Mouse (Mus musculus) lung, postnatal 0 days (tissue): ENCODE results near the gene Dusp14. TPM values are rescaled to one million over a fixed set of nuclear protein-coding genes. Genes with fewer than 3 reads are reported as not detected.

Experiments
- ATAC-seq: fragments of 200-750 bp; cut with Nextera tagmentation; 2 replicates; pipeline ENCODE4 v1.8.0; 2017; ENCODE audit warnings: moderate library complexity
- DNase-seq: peaks from one replicate; pipeline ENCODE4 v3.0.0-alpha.2; 2016; ENCODE audit warnings: low spot score
- H3K27ac ChIP-seq: fragments of 300-500 bp; sonication (generic); 2 replicates; pipeline ENCODE4 v1.5.1; 2014; ENCODE audit warnings: antibody characterized with exemption, mild to moderate bottlenecking, low read length, mixed read lengths
- H3K27me3 ChIP-seq: fragments of 300-500 bp; sonication (generic); replicated peaks from 2 replicates; pipeline ENCODE4 v1.6.1; 2014; ENCODE audit warnings: low read length, mixed read lengths; ENCODE audit not compliant: insufficient read depth
- H3K36me3 ChIP-seq: fragments of 300-500 bp; sonication (generic); 2 replicates; pipeline ENCODE4 v1.6.1; 2014; ENCODE audit warnings: low read length, mixed read lengths; ENCODE audit not compliant: insufficient read depth
- H3K4me1 ChIP-seq: fragments of 300-500 bp; sonication (generic); 2 replicates; pipeline ENCODE4 v1.6.1; 2014; ENCODE audit warnings: antibody characterized with exemption, low read depth, low read length, mixed read lengths; ENCODE audit not compliant: insufficient read depth
- H3K4me2 ChIP-seq: fragments of 300-500 bp; sonication (generic); replicated peaks from 2 replicates; pipeline ENCODE4 v1.6.1; 2014; ENCODE audit warnings: low read depth, mild to moderate bottlenecking, low read length, moderate library complexity, mixed read lengths
- H3K4me3 ChIP-seq: fragments of 300-500 bp; sonication (generic); 2 replicates; pipeline ENCODE4 v1.5.1; 2014; ENCODE audit warnings: low read depth, low read length
- H3K9ac ChIP-seq: fragments of 300-500 bp; sonication (generic); replicated peaks from 2 replicates; pipeline ENCODE4 v1.6.1; 2014; ENCODE audit warnings: low read depth, mild to moderate bottlenecking
- H3K9me3 ChIP-seq: fragments of 300-500 bp; sonication (generic); 2 replicates; pipeline ENCODE4 v1.6.1; 2016; ENCODE audit warnings: low read length, mixed read lengths
- CTCF ChIP-seq: IDR thresholded peaks from 2 replicates; pipeline ENCODE4 v1.5.1; 2016; ENCODE audit warnings: antibody characterized with exemption, mild to moderate bottlenecking
- EP300 ChIP-seq: IDR thresholded peaks from 2 replicates; pipeline ENCODE4 v1.6.1; 2016; ENCODE audit warnings: antibody characterized with exemption, mild to moderate bottlenecking, control low read depth
- WGBS: fragments of 180-500 bp; shearing (Covaris S2); extraction: QIAGEN DNeasy Blood & Tissue Kit; methylation state at CpG from one replicate; pipeline ENCODE4 v1.1.7; 2014; 5-methylcytosine and 5-hydroxymethylcytosine counted together
- polyA plus RNA-seq: library from polyadenylated mRNA; unstranded; fragments of >200 nt; fragmentation: Nextera tagmentation; extraction: Ambion mirVana; gene quantifications from 2 replicates; pipeline ENCODE4 v1.2.1, GENCODE M21; 2015

The Dusp14 gene
- polyA plus RNA-seq, 1 experiment from 2014 or later, result 66.7 TPM

GRCm38 (mm10) chr11:84048411-84048810 lies 20.6 kb downstream of the Dusp14 start:
- no peaks in the 10 kb centered on the region for H3K4me1 ChIP-seq
- no peaks in the 10 kb centered on the region for H3K36me3 ChIP-seq
- ATAC-seq, result no peak
- no peak overlapping the region for H3K9ac ChIP-seq
- TF ChIP-seq EP300, result no peak
- TF ChIP-seq CTCF, result no peak
- 65% methylated on average over 10 of the region's 10 CpGs for WGBS
- H3K9me3 ChIP-seq, result no peaks in the 10 kb centered on the region
- no peak overlapping the region for H3K4me3 ChIP-seq
- no peak overlapping the region for H3K4me2 ChIP-seq
- H3K27ac ChIP-seq, result no peak overlapping the region
- no peaks in the 10 kb centered on the region for H3K27me3 ChIP-seq
- DNase-seq, result no peak

- no peaks in the 10 kb centered on the region for H3K27me3 ChIP-seq
- no peak overlapping the region for H3K4me2 ChIP-seq
- ATAC-seq (no peak; the same call in 1 of the 2 replicates), DNase-seq (no peak)
- no peak overlapping the region for H3K27ac ChIP-seq
- no peaks in the 10 kb centered on the region for H3K9me3 ChIP-seq
- H3K4me3 ChIP-seq, result no peak overlapping the region
- H3K4me1 ChIP-seq, result no peaks in the 10 kb centered on the region
- no peaks in the 10 kb centered on the region for H3K36me3 ChIP-seq
- H3K9ac ChIP-seq, result no peak overlapping the region
- 47% methylated on average over 4 of the region's 4 CpGs for WGBS
- TF ChIP-seq EP300 (no peak), CTCF (no peak)
Measured at GRCm38 (mm10) chr11:84047270-84047669, 21.8 kb downstream of the Dusp14 start.

- no peak overlapping the region for H3K4me3 ChIP-seq
- H3K9ac ChIP-seq, result no peak overlapping the region
- WGBS, result 25% methylated on average over 1 of the region's 1 CpGs
- DNase-seq (no peak), ATAC-seq (no peak)
- H3K4me2 ChIP-seq, result no peak overlapping the region
- no peaks in the 10 kb centered on the region for H3K27me3 ChIP-seq
- no peak overlapping the region for H3K27ac ChIP-seq
- peaks cover 12% of the 10 kb centered on the region; the same call in 1 of the 2 replicates for H3K36me3 ChIP-seq
- H3K9me3 ChIP-seq, result no peaks in the 10 kb centered on the region
- no peak for TF ChIP-seq EP300
- no peak for TF ChIP-seq CTCF
- H3K4me1 ChIP-seq, result no peaks in the 10 kb centered on the region
Measured at GRCm38 (mm10) chr11:84044988-84045387, 24.1 kb downstream of the Dusp14 start.

- Histone ChIP-seq H3K27me3 (no peaks in the 10 kb centered on the region), H3K27ac (no peak overlapping the region), H3K4me3 (no peak overlapping the region), H3K4me1 (no peaks in the 10 kb centered on the region), H3K9ac (no peak overlapping the region), H3K9me3 (no peaks in the 10 kb centered on the region), H3K36me3 (peaks cover 12% of the 10 kb centered on the region; the same call in 1 of the 2 replicates), H3K4me2 (no peak overlapping the region)
- no peak for TF ChIP-seq EP300
- no peak for TF ChIP-seq CTCF
- DNase-seq (no peak), ATAC-seq (peak; percentile 57)
- WGBS, result 60% methylated on average over 14 of the region's 14 CpGs
Measured at GRCm38 (mm10) chr11:84042808-84043762, 26.0 kb downstream of the Dusp14 start.

- peak; percentile 61 for ATAC-seq
- WGBS, result 57% methylated on average over 6 of the region's 6 CpGs
- no peak for DNase-seq
- Histone ChIP-seq H3K4me2 (no peak overlapping the region), H3K4me1 (no peaks in the 10 kb centered on the region), H3K27me3 (no peaks in the 10 kb centered on the region), H3K27ac (no peak overlapping the region), H3K9me3 (no peaks in the 10 kb centered on the region), H3K9ac (no peak overlapping the region), H3K4me3 (no peak overlapping the region), H3K36me3 (peaks cover 12% of the 10 kb centered on the region; the same call in 1 of the 2 replicates)
- no peak for TF ChIP-seq CTCF
- TF ChIP-seq EP300, result no peak
Measured at GRCm38 (mm10) chr11:84040621-84041020, 28.4 kb downstream of the Dusp14 start.

GRCm38 (mm10) chr11:84033671-84034070 lies 35.4 kb downstream of the Dusp14 start:
- WGBS, result 75% methylated on average over 5 of the region's 5 CpGs
- H3K27ac ChIP-seq, result no peak overlapping the region
- no peaks in the 10 kb centered on the region for H3K27me3 ChIP-seq
- no peak overlapping the region for H3K9ac ChIP-seq
- no peaks in the 10 kb centered on the region for H3K9me3 ChIP-seq
- no peaks in the 10 kb centered on the region; the same call in 1 of the 2 replicates for H3K36me3 ChIP-seq
- no peaks in the 10 kb centered on the region for H3K4me1 ChIP-seq
- ATAC-seq (no peak), DNase-seq (no peak)
- H3K4me3 ChIP-seq, result no peak overlapping the region
- TF ChIP-seq EP300, result no peak
- H3K4me2 ChIP-seq, result no peak overlapping the region
